Mouse (Mus musculus): ENCODE measurements around the gene Mtss1l. TPM values are rescaled to one million over a fixed set of nuclear protein-coding genes. Genes with fewer than 3 reads are reported as not detected.

Gene Mtss1l
- total RNA-seq, 2 experiments from 2014 or later, result 34.3 to 38.1 TPM

GRCm38 (mm10) chr8:110731346-110731859 is 10.1 kb downstream of the Mtss1l start:
- intact Hi-C loops (cut with DNase I), result no loop called here
- no peak for DNase-seq

GRCm38 (mm10) chr8:110733036-110733435 is 11.8 kb downstream of the Mtss1l start:
- intact Hi-C loops (cut with DNase I), result no loop called here
- DNase-seq, result no peak

GRCm38 (mm10) chr8:110738591-110739195 is 17.4 kb downstream of the Mtss1l start:
- no peak for DNase-seq
- intact Hi-C loops (cut with DNase I), result no loop called here

GRCm38 (mm10) chr8:110740629-110741175 is 19.4 kb downstream of the Mtss1l start:
- intact Hi-C loops (cut with DNase I), result no loop called here
- DNase-seq, result no peak

GRCm38 (mm10) chr8:110741816-110742451 is 20.7 kb downstream of the Mtss1l start:
- intact Hi-C loops (cut with DNase I), result no loop called here
- no peak for DNase-seq

GRCm38 (mm10) chr8:110742452-110742818 is 21.2 kb downstream of the Mtss1l start:
- DNase-seq, result no peak
- intact Hi-C loops (cut with DNase I), result no loop called here

- DNase-seq, result no peak
- intact Hi-C loops (cut with DNase I), result loop anchor here (5.0 kb wide), 1 partner anchor 347 kb away; the partner anchor contains the start of genes Clec18a and Pdpr
Observed at GRCm38 (mm10) chr8:110745162-110745561, 23.9 kb downstream of the Mtss1l start.

GRCm38 (mm10) chr8:110746661-110747060 is 25.4 kb downstream of the Mtss1l start:
- intact Hi-C loops (cut with DNase I), result loop anchor here (5.0 kb wide), 1 partner anchor 346 kb away; the partner anchor contains the start of genes Clec18a and Pdpr
- no peak for DNase-seq

GRCm38 (mm10) chr8:110749500-110750170 is 28.4 kb downstream of the Mtss1l start:
- peak; percentile 44 to 61 for DNase-seq
- intact Hi-C loops (cut with DNase I), result loop anchor here (2.0 to 5.0 kb wide), 3 partner anchors 59 to 343 kb away; partner anchors contain the start of genes Clec18a and Pdpr

GRCm38 (mm10) chr8:110750269-110750668 is 29.0 kb downstream of the Mtss1l start:
- no peak for DNase-seq
- intact Hi-C loops (cut with DNase I), result loop anchor here (2.0 kb wide), 2 partner anchors 59 to 93 kb away; no protein-coding TSS in a partner anchor

GRCm38 (mm10) chr8:110751490-110751889 is 30.2 kb downstream of the Mtss1l start:
- intact Hi-C loops (cut with DNase I), result loop anchor here (2.0 kb wide), 2 partner anchors 57 to 91 kb away; no protein-coding TSS in a partner anchor
- DNase-seq, result no peak

- intact Hi-C loops (cut with DNase I), result no loop called here
- no peak for DNase-seq
Observed at GRCm38 (mm10) chr8:110754713-110755112, 33.4 kb downstream of the Mtss1l start.

GRCm38 (mm10) chr8:110755511-110756170 is 34.4 kb downstream of the Mtss1l start:
- no peak for DNase-seq
- intact Hi-C loops (cut with DNase I), result no loop called here

GRCm38 (mm10) chr8:110756196-110756595 is 34.9 kb downstream of the Mtss1l start:
- DNase-seq, result no peak
- intact Hi-C loops (cut with DNase I), result no loop called here

- no peak for DNase-seq
- intact Hi-C loops (cut with DNase I), result loop anchor here (2.0 kb wide), 1 partner anchor 30 kb away; no protein-coding TSS in a partner anchor
Observed at GRCm38 (mm10) chr8:110760280-110760940, 39.1 kb downstream of the Mtss1l start.

GRCm38 (mm10) chr8:110761185-110761584 is 39.9 kb downstream of the Mtss1l start:
- DNase-seq, result peak; percentile 61 to 62
- intact Hi-C loops (cut with DNase I), result loop anchor here (2.0 kb wide), 1 partner anchor 30 kb away; no protein-coding TSS in a partner anchor

- intact Hi-C loops (cut with DNase I), result loop anchor here (2.0 kb wide), 1 partner anchor 29 kb away; no protein-coding TSS in a partner anchor
- no peak for DNase-seq
Observed at GRCm38 (mm10) chr8:110761988-110762387, 40.7 kb downstream of the Mtss1l start.

GRCm38 (mm10) chr8:110764671-110765070 is 43.4 kb downstream of the Mtss1l start:
- DNase-seq, result no peak
- intact Hi-C loops (cut with DNase I), result no loop called here

GRCm38 (mm10) chr8:110767261-110767660 is 46.0 kb downstream of the Mtss1l start:
- intact Hi-C loops (cut with DNase I), result no loop called here
- no peak for DNase-seq

GRCm38 (mm10) chr8:110772452-110772851 is 51.2 kb downstream of the Mtss1l start:
- intact Hi-C loops (cut with DNase I), result no loop called here
- no peak for DNase-seq

Measured in heart, postnatal 36 days (tissue).